16 mouse cellular contexts compared by ENCODE assay signal in genomic region chr6:119236241-119236640, GRCm38 (mm10). TPM values are rescaled to one million over a fixed set of nuclear protein-coding genes. Genes with fewer than 3 reads are reported as not detected.
A peak's percentile ranks its signal among the peaks of the same experiment; 100 is the strongest.
DNase-seq lines count a peak whose midpoint lies in the region; ATAC-seq and TF ChIP-seq lines count a peak whose summit lies in the region.
"Had no signal": no experiment of that assay in that cellular context is flagged by ENCODE, and none has a peak within 500 bp of the region (broad histone marks: within the 10 kb centered on the region; RNA-seq: fewer than 3 reads in every experiment).

Gene Cacna2d4 (plus strand): TSS chr6:119236526.

- no peaks in the 10 kb centered on the region for H3K36me3 ChIP-seq in hindbrain, embryonic 13.5 days
- no peaks in the 10 kb centered on the region for H3K36me3 ChIP-seq in hindbrain, embryonic 11.5 days (ENCODE audit: control insufficient read depth, insufficient read depth, low read length)
- H3K36me3 ChIP-seq in forebrain, postnatal 0 days (ENCODE audit: insufficient read depth) = no peaks in the 10 kb centered on the region
- no peaks in the 10 kb centered on the region for H3K36me3 ChIP-seq in hindbrain, embryonic 16.5 days (ENCODE audit: control insufficient read depth, insufficient read depth, low read length)
- H3K36me3 ChIP-seq: heart, embryonic 15.5 days had no signal

- 0 out of 2 replicates have a peak within 1 kb of the TSS, but pooled peaks have one; percentile 1 for H3K9ac ChIP-seq in hindbrain, embryonic 13.5 days
- no peak within 1 kb of the TSS for H3K9ac ChIP-seq in hindbrain, embryonic 11.5 days (ENCODE audit: low read depth, low read length)
- no peak within 1 kb of the TSS for H3K9ac ChIP-seq in forebrain, postnatal 0 days
- peak within 1 kb of the TSS; percentile 28; the same call in 1 of the 2 replicates for H3K9ac ChIP-seq in hindbrain, embryonic 16.5 days (ENCODE audit: low read depth, low read length)
- H3K9ac ChIP-seq: heart, embryonic 15.5 days; liver, postnatal 0 days had no signal

- H3K4me1 ChIP-seq in hindbrain, embryonic 13.5 days (replicated peaks) = peaks cover 31% of the 10 kb centered on the region
- H3K4me1 ChIP-seq in hindbrain, embryonic 11.5 days (replicated peaks; ENCODE audit: control insufficient read depth, insufficient read depth, low read length) = no peaks in the 10 kb centered on the region
- H3K4me1 ChIP-seq in forebrain, postnatal 0 days (ENCODE audit: insufficient read depth) = no peaks in the 10 kb centered on the region
- peaks cover 13% of the 10 kb centered on the region for H3K4me1 ChIP-seq in hindbrain, embryonic 16.5 days (ENCODE audit: control insufficient read depth, insufficient read depth, low read depth, low read length)

- H3K9me3 ChIP-seq in hindbrain, embryonic 13.5 days = no peaks in the 10 kb centered on the region
- no peaks in the 10 kb centered on the region for H3K9me3 ChIP-seq in hindbrain, embryonic 11.5 days (ENCODE audit: control insufficient read depth, low read length)
- no peaks in the 10 kb centered on the region for H3K9me3 ChIP-seq in forebrain, postnatal 0 days (ENCODE audit: low read length)
- H3K9me3 ChIP-seq in hindbrain, embryonic 16.5 days (ENCODE audit: control insufficient read depth, low read length) = no peaks in the 10 kb centered on the region
- H3K9me3 ChIP-seq: heart, embryonic 15.5 days had no signal

- peak within 1 kb of the TSS; percentile 81 for H3K27ac ChIP-seq in hindbrain, embryonic 13.5 days
- H3K27ac ChIP-seq in hindbrain, embryonic 11.5 days (ENCODE audit: low read depth, low read length) = no peak within 1 kb of the TSS
- 0 out of 2 replicates have a peak within 1 kb of the TSS, but pooled peaks have one; percentile 29 for H3K27ac ChIP-seq in forebrain, postnatal 0 days (ENCODE audit: low read depth, low read length)
- peak within 1 kb of the TSS; percentile 77 for H3K27ac ChIP-seq in hindbrain, embryonic 16.5 days (ENCODE audit: low read depth, low read length)
- H3K27ac ChIP-seq: heart, embryonic 15.5 days; left cerebral cortex, adult 2 months had no signal

- H3K4me3 ChIP-seq in hindbrain, embryonic 13.5 days = no peak within 1 kb of the TSS
- H3K4me3 ChIP-seq in hindbrain, embryonic 11.5 days (ENCODE audit: low read depth, low read length) = no peak within 1 kb of the TSS
- no peak within 1 kb of the TSS for H3K4me3 ChIP-seq in forebrain, postnatal 0 days (ENCODE audit: low read depth, low read length)
- no peak within 1 kb of the TSS for H3K4me3 ChIP-seq in hindbrain, embryonic 16.5 days (ENCODE audit: low read length)
- H3K4me3 ChIP-seq: heart, embryonic 15.5 days; left cerebral cortex, adult 2 months had no signal

- 36% methylated on average over 1 of the region's 1 CpGs for WGBS in hindbrain, embryonic 13.5 days
- 67% methylated on average over 1 of the region's 1 CpGs for WGBS in hindbrain, embryonic 11.5 days
- WGBS in forebrain, postnatal 0 days = 57% methylated on average over 1 of the region's 1 CpGs
- WGBS in hindbrain, embryonic 16.5 days = 33% methylated on average over 1 of the region's 1 CpGs

- H3K4me2 ChIP-seq in hindbrain, embryonic 13.5 days = no peak within 1 kb of the TSS
- no peak within 1 kb of the TSS for H3K4me2 ChIP-seq in hindbrain, embryonic 11.5 days (replicated peaks; ENCODE audit: low read depth, low read length)
- no peak within 1 kb of the TSS for H3K4me2 ChIP-seq in forebrain, postnatal 0 days (ENCODE audit: low read depth)
- H3K4me2 ChIP-seq in hindbrain, embryonic 16.5 days (ENCODE audit: low read length) = no peak within 1 kb of the TSS
- H3K4me2 ChIP-seq: heart, embryonic 15.5 days had no signal

- ATAC-seq in hindbrain, embryonic 13.5 days (ENCODE audit: low FRiP score) = no peak
- ATAC-seq in hindbrain, embryonic 11.5 days (ENCODE audit: low FRiP score) = no peak
- ATAC-seq in forebrain, postnatal 0 days = no peak
- no peak for ATAC-seq in hindbrain, embryonic 16.5 days
- ATAC-seq: liver, postnatal 0 days had no signal

- DNase-seq in hindbrain, embryonic 11.5 days (ENCODE audit: low spot score) = no peak
- no peak for DNase-seq in forebrain, postnatal 0 days
- peak; percentile 73 for DNase-seq in retina, adult 2 months (ENCODE audit: low read depth, low spot score)
- DNase-seq in heart, adult 8-10 months (ENCODE audit: low spot score) = no peak
- DNase-seq in embryo, embryonic 10 days (ENCODE audit: low spot score) = no peak
- DNase-seq: adrenal gland, adult 8-10 months; cerebellum, adult 11-12 months; gastrocnemius, postnatal 25 days; liver, postnatal 0 days; lung, postnatal 36 days; right cerebral cortex, postnatal 25 days had no signal

- no peaks in the 10 kb centered on the region for H3K27me3 ChIP-seq in hindbrain, embryonic 13.5 days
- H3K27me3 ChIP-seq in hindbrain, embryonic 11.5 days (ENCODE audit: control insufficient read depth, insufficient read depth, low read length) = no peaks in the 10 kb centered on the region
- no peaks in the 10 kb centered on the region for H3K27me3 ChIP-seq in forebrain, postnatal 0 days (ENCODE audit: insufficient read depth, low read length)
- no peaks in the 10 kb centered on the region for H3K27me3 ChIP-seq in hindbrain, embryonic 16.5 days (replicated peaks; ENCODE audit: control insufficient read depth, insufficient read depth, low read length)

- no peak for TF ChIP-seq CTCF in forebrain, postnatal 0 days (IDR thresholded peaks at IDR 0.05; ENCODE audit: low read depth)

RNA-seq across cellular contexts. Expression of gene Cacna2d4, which starts in this region (rescaled TPM):
- 0.60 and 0.61 TPM in 2 replicates for polyA plus RNA-seq in hindbrain, embryonic 13.5 days (2015; fragmentation: Nextera tagmentation; extraction: Ambion mirVana)
- 0.05 TPM in 1 of 2 replicates, not detected in the other for polyA plus RNA-seq in hindbrain, embryonic 11.5 days (2014; fragmentation: Nextera tagmentation; extraction: Ambion mirVana)
- total RNA-seq in forebrain, postnatal 0 days (2014; rRNA removed) = 0.31 and 0.62 TPM in 2 replicates
- polyA plus RNA-seq in forebrain, postnatal 0 days (2015; fragmentation: Nextera tagmentation; extraction: Ambion mirVana) = 0.48 and 0.55 TPM in 2 replicates
- polyA plus RNA-seq in hindbrain, embryonic 16.5 days (2015; fragmentation: Nextera tagmentation; extraction: Ambion mirVana) = 0.66 and 1.2 TPM in 2 replicates
- total RNA-seq in heart, adult 8-10 months (2022) = not detected
- polyA plus RNA-seq: heart, embryonic 15.5 days; kidney, embryonic 14.5 days had no signal

Comparison
In these comparisons a context has a peak if more than half of its experiments do, and no peak if none do; other contexts are left out.
1. H3K9ac ChIP-seq: peak in hindbrain, embryonic 13.5 days (single experiment) and hindbrain, embryonic 16.5 days (single experiment); none in hindbrain, embryonic 11.5 days (single experiment) and forebrain, postnatal 0 days (single experiment).